Mouse (Mus musculus) ES-E14 (cell line): ENCODE data around the gene Svop.

Experiments
- HCFC1 ChIP-seq: IDR thresholded peaks from 2 replicates; pipeline ENCODE4 v1.6.1; 2012; ENCODE audit warnings: low read length, inconsistent platforms, borderline replicate concordance; ENCODE audit not compliant: insufficient read depth
- MAFK ChIP-seq: IDR thresholded peaks from 2 replicates; pipeline ENCODE4 v1.6.1; 2014; ENCODE audit warnings: mild to moderate bottlenecking, low read depth, low read length, inconsistent platforms; ENCODE audit not compliant: insufficient read depth

DNA sequence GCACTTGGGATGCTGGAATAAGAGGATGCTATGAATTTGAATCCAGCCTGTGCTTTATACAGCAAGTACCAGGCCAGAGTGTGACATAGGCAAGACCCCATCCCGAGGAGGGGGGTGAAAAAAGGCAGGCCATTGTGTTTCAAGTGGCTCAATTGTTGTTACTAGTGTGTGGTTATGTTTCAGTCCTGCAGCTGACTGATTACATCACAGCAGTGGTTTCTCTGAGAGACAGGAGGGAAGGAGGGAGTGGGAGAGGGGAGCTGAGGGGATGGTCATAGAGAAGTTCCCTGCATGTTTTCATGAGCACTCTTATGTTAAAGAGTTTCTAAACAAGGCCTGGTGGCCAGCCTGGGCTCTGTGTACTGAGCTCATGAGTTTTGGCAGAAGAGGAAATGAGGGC is 11.4 kb upstream of the Svop start:
- TF ChIP-seq HCFC1, result no peak
- TF ChIP-seq MAFK, result no peak
